Mouse (Mus musculus) intestine, embryonic 15.5 days (tissue): ENCODE measurements at regions not wholly inside any gene's neighbourhood (a gene's known extent, or its start where the extent isn't known, plus 50 kb on each side); places are given as distances from the start of the nearest gene placed in this dataset.
A peak's percentile ranks its signal among the peaks of the same experiment; 100 is the strongest.
"Not testable (repeated sequence)": the region's sequence is repeated elsewhere in the genome, so short reads cannot be mapped to it uniquely, and the experiment has no call there.

Experiments used
- ATAC-seq: fragments of 200-750 bp; cut with Nextera tagmentation; 2 replicates; pipeline ENCODE4 v1.8.0; 2017; ENCODE audit warnings: moderate TSS enrichment, moderate library complexity
- H3K27ac ChIP-seq: fragments of 300-500 bp; sonication (generic); 2 replicates; pipeline ENCODE4 v1.5.1; 2015; ENCODE audit warnings: mild to moderate bottlenecking, inconsistent platforms
- H3K27me3 ChIP-seq: fragments of 300-500 bp; sonication (generic); replicated peaks from 2 replicates; pipeline ENCODE4 v1.6.1; 2015; ENCODE audit warnings: inconsistent platforms
- H3K36me3 ChIP-seq: fragments of 300-500 bp; sonication (generic); 2 replicates; pipeline ENCODE4 v1.6.1; 2015; ENCODE audit warnings: inconsistent platforms
- H3K4me1 ChIP-seq: fragments of 300-500 bp; sonication (generic); replicated peaks from 2 replicates; pipeline ENCODE4 v1.6.1; 2015; ENCODE audit warnings: inconsistent platforms
- H3K4me2 ChIP-seq: fragments of 300-500 bp; sonication (generic); replicated peaks from 2 replicates; pipeline ENCODE4 v1.6.1; 2015; ENCODE audit warnings: mild to moderate bottlenecking, inconsistent platforms
- H3K4me3 ChIP-seq: fragments of 300-500 bp; sonication (generic); replicated peaks from 2 replicates; pipeline ENCODE4 v1.5.1; 2015; ENCODE audit warnings: inconsistent platforms
- H3K9ac ChIP-seq: fragments of 300-500 bp; sonication (generic); 2 replicates; pipeline ENCODE4 v1.6.1; 2015; ENCODE audit warnings: inconsistent platforms
- H3K9me3 ChIP-seq: fragments of 300-500 bp; sonication (generic); 2 replicates; pipeline ENCODE4 v1.6.1; 2016; ENCODE audit warnings: inconsistent platforms
- WGBS: fragments of 180-500 bp; shearing (Covaris S2); methylation state at CpG from one replicate; pipeline ENCODE4 v1.1.7; 2015; 5-methylcytosine and 5-hydroxymethylcytosine counted together

DNA sequence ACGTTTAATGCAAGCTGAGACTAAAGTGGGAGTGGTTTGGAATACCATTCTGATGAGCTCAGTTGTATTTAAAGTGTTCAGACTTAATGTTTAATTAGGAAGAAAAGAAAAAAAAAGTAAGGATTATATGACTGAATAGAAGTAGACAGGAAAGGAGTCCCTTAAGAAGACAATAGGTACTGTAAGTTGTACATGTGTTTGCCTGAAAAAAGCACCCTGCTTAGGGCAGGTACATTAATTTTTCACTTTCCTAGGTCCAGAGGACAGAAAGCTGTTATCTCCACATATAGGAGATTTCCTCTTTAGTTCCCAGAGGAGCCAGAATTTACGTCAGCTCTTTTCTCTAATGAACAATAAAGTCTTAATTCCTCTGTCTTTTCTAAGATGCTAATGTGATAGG lies 58.5 kb downstream of the Olfr987 start:
- no peak for ATAC-seq
- Histone ChIP-seq H3K4me1 (0 out of 2 replicates have a peak, but pooled peaks cover 2% of the 10 kb centered on the region), H3K4me3 (no peak overlapping the region), H3K9me3 (no peaks in the 10 kb centered on the region), H3K27ac (no peak overlapping the region), H3K9ac (no peak overlapping the region), H3K27me3 (no peaks in the 10 kb centered on the region), H3K4me2 (no peak overlapping the region), H3K36me3 (no peaks in the 10 kb centered on the region)
- 45% methylated on average over 2 of the region's 2 CpGs for WGBS

GRCm38 (mm10) chr2:85278128-85278527 lies 61.0 kb downstream of the Olfr987 start:
- no peaks in the 10 kb centered on the region for H3K9me3 ChIP-seq
- 83% methylated on average over 3 of the region's 3 CpGs for WGBS

GRCm38 (mm10) chr2:85277433-85277832 lies 61.7 kb downstream of the Olfr987 start:
- Histone ChIP-seq H3K27me3 (no peaks in the 10 kb centered on the region), H3K9ac (no peak overlapping the region), H3K9me3 (no peaks in the 10 kb centered on the region), H3K4me3 (no peak overlapping the region), H3K4me1 (no peaks in the 10 kb centered on the region), H3K36me3 (no peaks in the 10 kb centered on the region), H3K4me2 (no peak overlapping the region), H3K27ac (no peak overlapping the region)
- no peak for ATAC-seq
- WGBS, result 85% methylated on average over 1 of the region's 1 CpGs

More at GRCm38 (mm10) chr2:85278128-85278527, 61.0 kb downstream of the Olfr987 start:
- no peak overlapping the region for H3K27ac ChIP-seq
- no peak overlapping the region for H3K4me3 ChIP-seq
- H3K4me1 ChIP-seq, result no peaks in the 10 kb centered on the region
- no peaks in the 10 kb centered on the region for H3K36me3 ChIP-seq
- ATAC-seq, result no peak
- H3K4me2 ChIP-seq, result no peak overlapping the region
- no peaks in the 10 kb centered on the region for H3K27me3 ChIP-seq
- no peak overlapping the region for H3K9ac ChIP-seq

DNA sequence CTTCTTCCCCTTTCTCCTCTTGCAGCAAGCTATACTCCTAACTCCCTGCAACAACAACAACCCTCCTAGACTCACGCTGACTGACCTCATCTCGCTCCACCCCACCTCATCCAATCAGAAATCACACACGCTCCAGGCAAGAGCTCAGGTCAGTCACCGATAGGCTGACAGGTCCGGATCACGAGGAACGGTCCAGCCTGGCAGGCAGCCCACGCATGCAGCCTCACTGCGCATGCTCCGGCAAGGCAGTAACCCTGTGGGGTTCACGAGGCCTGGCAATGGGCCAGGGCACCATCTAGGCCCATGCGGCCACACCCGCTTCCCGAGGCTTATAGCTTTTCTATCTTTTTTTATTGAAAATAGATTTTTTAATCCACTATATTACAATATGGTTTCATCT lies 69.8 kb upstream of the Lrrc55 start:
- H3K9me3 ChIP-seq, H3K9ac ChIP-seq, H3K4me2 ChIP-seq, H3K36me3 ChIP-seq, ATAC-seq, H3K27me3 ChIP-seq, H3K27ac ChIP-seq, H3K4me3 ChIP-seq, H3K4me1 ChIP-seq: not testable (repeated sequence)
- WGBS, result 89% methylated on average over 14 of the region's 14 CpGs

DNA sequence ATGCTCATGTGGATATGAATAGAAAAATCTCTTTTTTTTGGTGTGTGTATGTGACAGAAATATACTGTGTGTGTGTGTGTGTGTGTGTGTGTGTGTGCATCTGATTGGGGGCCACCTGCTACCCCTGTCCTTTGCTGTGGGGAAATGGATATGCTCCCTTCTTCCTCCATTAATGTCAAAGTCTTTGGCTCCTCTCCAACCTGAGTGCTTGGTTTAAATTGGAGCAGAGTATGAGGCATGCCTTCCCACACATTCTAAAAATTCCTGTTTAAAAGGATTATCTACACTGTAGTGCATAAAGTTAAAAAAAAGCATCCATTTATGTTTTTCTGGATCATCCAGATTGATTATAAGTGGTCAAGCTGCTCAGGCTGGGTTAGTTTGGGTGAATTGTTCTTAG lies 68.7 kb upstream of the Lrrc55 start:
- no peaks in the 10 kb centered on the region for H3K9me3 ChIP-seq
- H3K27me3 ChIP-seq, result no peaks in the 10 kb centered on the region
- no peak overlapping the region for H3K4me3 ChIP-seq
- no peak overlapping the region for H3K4me2 ChIP-seq
- no peak overlapping the region for H3K9ac ChIP-seq
- H3K4me1 ChIP-seq, result no peaks in the 10 kb centered on the region
- H3K36me3 ChIP-seq, result no peaks in the 10 kb centered on the region
- ATAC-seq, result 0 out of 2 replicates have a peak, but pooled peaks have one; percentile 34
- no peak overlapping the region for H3K27ac ChIP-seq

DNA sequence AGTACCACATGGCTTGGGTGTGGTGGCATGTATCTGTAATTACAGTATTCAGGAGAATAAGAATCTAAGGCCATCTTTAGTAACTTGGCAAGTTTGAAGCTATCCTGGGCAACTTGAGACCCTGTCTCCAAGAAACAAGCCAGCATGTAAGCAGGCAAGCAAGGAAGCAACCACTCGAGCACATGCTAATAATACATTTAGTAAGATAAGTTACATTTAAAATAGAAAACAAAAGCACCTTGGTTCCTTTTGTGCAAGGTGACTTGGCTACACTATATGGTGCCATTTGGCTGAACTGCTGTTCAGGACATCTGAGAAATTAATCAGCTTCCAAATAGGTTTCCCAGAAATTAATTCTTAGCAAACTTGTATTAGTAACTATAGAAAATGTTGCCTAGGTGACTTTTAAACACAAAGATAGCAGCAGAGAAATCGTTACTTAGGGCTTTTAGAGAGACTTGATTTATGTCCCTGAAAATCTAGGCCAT lies 68.1 kb upstream of the Lrrc55 start:
- no peak overlapping the region for H3K4me2 ChIP-seq
- H3K9me3 ChIP-seq, result no peaks in the 10 kb centered on the region
- no peak overlapping the region for H3K4me3 ChIP-seq
- no peak overlapping the region for H3K27ac ChIP-seq
- H3K27me3 ChIP-seq, result no peaks in the 10 kb centered on the region
- ATAC-seq, result no peak
- no peak overlapping the region for H3K9ac ChIP-seq
- 54% methylated on average over 2 of the region's 2 CpGs for WGBS
- no peaks in the 10 kb centered on the region for H3K36me3 ChIP-seq
- no peaks in the 10 kb centered on the region for H3K4me1 ChIP-seq

- no peaks in the 10 kb centered on the region for H3K27me3 ChIP-seq
- no peak for ATAC-seq
- H3K9ac ChIP-seq, result no peak overlapping the region
- 74% methylated on average over 3 of the region's 3 CpGs for WGBS
- H3K4me3 ChIP-seq, result no peak overlapping the region
- no peak overlapping the region for H3K27ac ChIP-seq
- H3K9me3 ChIP-seq, result no peaks in the 10 kb centered on the region
- H3K4me1 ChIP-seq, result 0 out of 2 replicates have a peak, but pooled peaks cover 8% of the 10 kb centered on the region
- no peaks in the 10 kb centered on the region for H3K36me3 ChIP-seq
- H3K4me2 ChIP-seq, result no peak overlapping the region
Observed at GRCm38 (mm10) chr2:85257356-85257755, 60.4 kb upstream of the Lrrc55 start.

GRCm38 (mm10) chr2:85255610-85256009 lies 58.6 kb upstream of the Lrrc55 start:
- no peak for ATAC-seq
- Histone ChIP-seq H3K27ac (no peak overlapping the region), H3K27me3 (0 out of 2 replicates have a peak, but pooled peaks cover 2% of the 10 kb centered on the region), H3K36me3 (no peaks in the 10 kb centered on the region), H3K4me1 (0 out of 2 replicates have a peak, but pooled peaks cover 10% of the 10 kb centered on the region), H3K4me2 (no peak overlapping the region), H3K4me3 (no peak overlapping the region), H3K9ac (no peak overlapping the region), H3K9me3 (no peaks in the 10 kb centered on the region)
- WGBS, result 56% methylated on average over 2 of the region's 2 CpGs

DNA sequence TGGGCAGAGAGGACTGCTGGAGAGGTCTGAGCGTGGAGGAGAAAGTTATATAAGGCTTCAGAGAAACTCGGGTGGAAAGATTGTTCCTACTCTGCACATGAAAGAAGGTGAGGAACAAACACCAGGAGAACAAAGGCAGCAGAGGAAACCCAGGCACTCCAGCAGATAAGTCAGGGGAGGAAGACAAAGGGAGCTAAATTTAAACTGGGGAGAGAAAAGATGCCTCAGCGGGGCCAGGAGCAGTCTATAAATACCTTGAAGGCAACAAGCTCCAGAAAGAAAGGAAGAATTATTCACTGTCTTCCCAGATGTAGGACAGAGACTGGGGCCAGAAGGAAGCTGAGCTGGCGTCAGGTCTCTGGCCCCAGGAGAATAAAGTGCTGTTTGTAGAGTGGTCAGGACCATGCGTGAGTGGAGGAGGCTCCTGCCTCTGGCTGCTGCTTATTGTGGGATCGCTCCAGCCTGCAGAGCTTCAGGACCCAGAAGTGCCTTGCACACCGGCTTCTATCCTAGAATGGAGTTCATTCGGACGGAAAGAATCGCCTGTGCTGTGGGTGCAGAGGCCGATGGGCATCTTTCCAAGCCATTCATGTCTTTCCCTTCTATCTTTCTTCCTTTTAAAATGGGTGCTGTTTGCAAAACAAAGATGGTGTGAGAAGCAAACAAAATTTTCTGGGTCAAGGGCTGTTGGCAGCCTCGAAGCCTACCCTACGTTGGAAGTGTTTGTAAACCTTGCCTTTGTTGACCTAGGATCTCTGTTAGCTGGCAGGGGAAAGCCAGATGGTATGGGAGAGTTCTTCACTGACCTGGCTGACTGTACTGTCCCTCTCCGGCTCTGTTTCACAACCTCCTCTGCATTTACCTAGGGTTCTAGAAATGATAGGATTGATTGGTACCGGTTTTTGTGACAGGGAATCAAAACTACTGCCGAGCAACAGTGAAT lies 55.6 kb upstream of the Lrrc55 start:
- 0 out of 2 replicates have a peak, but pooled peaks cover 10% of the 10 kb centered on the region for H3K4me1 ChIP-seq
- H3K27ac ChIP-seq, result 0 out of 2 replicates have a peak overlapping the region, but pooled peaks have one; percentile 18
- H3K36me3 ChIP-seq, result no peaks in the 10 kb centered on the region
- no peak overlapping the region for H3K4me3 ChIP-seq
- H3K9me3 ChIP-seq, result no peaks in the 10 kb centered on the region
- 0 out of 2 replicates have a peak, but pooled peaks cover 2% of the 10 kb centered on the region for H3K27me3 ChIP-seq
- no peak overlapping the region for H3K9ac ChIP-seq
- WGBS, result 38% methylated on average over 16 of the region's 16 CpGs
- H3K4me2 ChIP-seq, result peak overlapping the region; percentile 22; the same call in 1 of the 2 replicates
- peak; percentile 47; the same call in 1 of the 2 replicates for ATAC-seq

GRCm38 (mm10) chr2:85250026-85250560 lies 53.1 kb upstream of the Lrrc55 start:
- no peak overlapping the region for H3K27ac ChIP-seq
- H3K4me3 ChIP-seq, result no peak overlapping the region
- ATAC-seq, result no peak

More at GRCm38 (mm10) chr2:85250026-85250560, 53.1 kb upstream of the Lrrc55 start:
- Histone ChIP-seq H3K36me3 (no peaks in the 10 kb centered on the region), H3K9ac (no peak overlapping the region), H3K4me2 (no peak overlapping the region), H3K27me3 (0 out of 2 replicates have a peak, but pooled peaks cover 2% of the 10 kb centered on the region), H3K9me3 (no peaks in the 10 kb centered on the region), H3K4me1 (0 out of 2 replicates have a peak, but pooled peaks cover 10% of the 10 kb centered on the region)
- WGBS, result 80% methylated on average over 10 of the region's 10 CpGs
